Mouse (Mus musculus): ENCODE results near the gene Pgrmc1. TPM values are rescaled to one million over a fixed set of nuclear protein-coding genes. Genes with fewer than 3 reads are reported as not detected.

The Pgrmc1 gene
- polyA plus RNA-seq, 1 experiment from 2014 or later: 219 TPM

- peak; percentile 34 for ATAC-seq
- peak overlapping the region; percentile 56 for H3K4me2 ChIP-seq (ENCODE audit: low read depth, low read length)
- no peaks in the 10 kb centered on the region for H3K36me3 ChIP-seq (ENCODE audit: control insufficient read depth, insufficient read depth, low read length)
- no peaks in the 10 kb centered on the region for H3K9me3 ChIP-seq (ENCODE audit: control insufficient read depth, low read length)
- H3K27ac ChIP-seq (ENCODE audit: low read length): 0 out of 2 replicates have a peak overlapping the region, but pooled peaks have one; percentile 54
- WGBS: 30% methylated on average over 14 of the region's 14 CpGs
- H3K4me1 ChIP-seq (ENCODE audit: control insufficient read depth, insufficient read depth, low read length): peaks cover 3% of the 10 kb centered on the region; the same call in 1 of the 2 replicates
- H3K9ac ChIP-seq (ENCODE audit: low read depth, low read length): peak overlapping the region; percentile 82
- no peaks in the 10 kb centered on the region for H3K27me3 ChIP-seq (replicated peaks; ENCODE audit: control insufficient read depth, insufficient read depth, low read length)
- H3K4me3 ChIP-seq (ENCODE audit: low read length): peak overlapping the region; percentile 70
Observed at GRCm38 (mm10) chrX:36598861-36599344, 897 bp downstream of the Pgrmc1 start.

GRCm38 (mm10) chrX:36599656-36600055 lies 1.6 kb downstream of the Pgrmc1 start:
- H3K4me2 ChIP-seq (ENCODE audit: low read depth, low read length): peak overlapping the region; percentile 56
- 45% methylated on average over 3 of the region's 3 CpGs for WGBS
- H3K36me3 ChIP-seq (ENCODE audit: control insufficient read depth, insufficient read depth, low read length): no peaks in the 10 kb centered on the region
- peaks cover 3% of the 10 kb centered on the region; the same call in 1 of the 2 replicates for H3K4me1 ChIP-seq (ENCODE audit: control insufficient read depth, insufficient read depth, low read length)
- H3K4me3 ChIP-seq (ENCODE audit: low read length): peak overlapping the region; percentile 70
- no peak for ATAC-seq
- no peaks in the 10 kb centered on the region for H3K27me3 ChIP-seq (replicated peaks; ENCODE audit: control insufficient read depth, insufficient read depth, low read length)
- H3K27ac ChIP-seq (ENCODE audit: low read length): no peak overlapping the region
- no peak overlapping the region for H3K9ac ChIP-seq (ENCODE audit: low read depth, low read length)
- H3K9me3 ChIP-seq (ENCODE audit: control insufficient read depth, low read length): no peaks in the 10 kb centered on the region

DNA sequence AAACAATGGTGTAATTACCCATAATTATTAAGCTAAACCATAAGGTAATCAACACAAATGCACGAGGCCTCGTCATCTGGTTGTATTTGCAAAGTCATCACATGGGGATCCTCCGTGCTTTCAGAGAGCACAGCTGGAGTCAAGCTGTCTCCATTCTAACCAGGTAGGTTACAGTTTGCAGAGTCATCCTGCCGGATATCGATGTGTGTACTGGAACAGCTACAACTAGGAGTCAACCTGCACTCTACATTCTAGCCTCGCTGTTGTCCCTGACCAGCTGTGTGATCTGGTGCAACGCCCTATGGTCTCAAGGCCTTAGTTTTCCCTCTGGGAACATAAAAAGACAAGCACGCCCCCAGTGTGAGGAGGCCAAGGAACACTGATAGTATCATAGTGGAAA lies 2.1 kb downstream of the Pgrmc1 start:
- H3K36me3 ChIP-seq (ENCODE audit: control insufficient read depth, insufficient read depth, low read length): no peaks in the 10 kb centered on the region
- H3K4me1 ChIP-seq (ENCODE audit: control insufficient read depth, insufficient read depth, low read length): peaks cover 3% of the 10 kb centered on the region; the same call in 1 of the 2 replicates
- no peak overlapping the region for H3K4me2 ChIP-seq (ENCODE audit: low read depth, low read length)
- no peak overlapping the region for H3K9ac ChIP-seq (ENCODE audit: low read depth, low read length)
- 71% methylated on average over 8 of the region's 8 CpGs for WGBS
- H3K9me3 ChIP-seq (ENCODE audit: control insufficient read depth, low read length): no peaks in the 10 kb centered on the region
- H3K27ac ChIP-seq (ENCODE audit: low read length): no peak overlapping the region
- H3K27me3 ChIP-seq (replicated peaks; ENCODE audit: control insufficient read depth, insufficient read depth, low read length): no peaks in the 10 kb centered on the region
- H3K4me3 ChIP-seq (ENCODE audit: low read length): no peak overlapping the region
- ATAC-seq: no peak

DNA sequence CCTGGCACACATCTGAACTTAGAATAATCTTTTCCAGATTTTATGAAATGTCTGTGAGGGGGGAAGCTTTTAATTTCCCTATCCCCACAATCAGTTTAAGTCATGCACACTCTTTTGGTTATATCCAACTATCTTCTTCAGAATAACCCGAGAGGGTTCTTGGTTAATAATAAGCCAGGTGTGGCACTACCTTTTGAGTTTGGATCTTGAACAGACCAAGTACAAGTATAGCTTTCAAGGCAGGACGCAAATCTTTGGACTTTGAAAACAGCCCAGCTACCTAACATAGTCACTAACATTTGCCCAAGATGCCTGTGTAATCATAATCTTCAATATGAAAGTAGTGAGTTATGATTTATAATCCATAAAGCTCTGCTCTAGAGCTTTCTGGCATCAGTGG lies 4.9 kb downstream of the Pgrmc1 start:
- no peaks in the 10 kb centered on the region for H3K36me3 ChIP-seq (ENCODE audit: control insufficient read depth, insufficient read depth, low read length)
- no peak for ATAC-seq
- peaks cover 3% of the 10 kb centered on the region; the same call in 1 of the 2 replicates for H3K4me1 ChIP-seq (ENCODE audit: control insufficient read depth, insufficient read depth, low read length)
- 77% methylated on average over 2 of the region's 2 CpGs for WGBS
- no peak overlapping the region for H3K9ac ChIP-seq (ENCODE audit: low read depth, low read length)
- no peaks in the 10 kb centered on the region for H3K9me3 ChIP-seq (ENCODE audit: control insufficient read depth, low read length)
- H3K4me2 ChIP-seq (ENCODE audit: low read depth, low read length): no peak overlapping the region
- no peak overlapping the region for H3K27ac ChIP-seq (ENCODE audit: low read length)
- H3K27me3 ChIP-seq (replicated peaks; ENCODE audit: control insufficient read depth, insufficient read depth, low read length): no peaks in the 10 kb centered on the region
- H3K4me3 ChIP-seq (ENCODE audit: low read length): no peak overlapping the region

- H3K9me3 ChIP-seq (ENCODE audit: control insufficient read depth, low read length): no peaks in the 10 kb centered on the region
- ATAC-seq: peak; percentile 69
- no peak overlapping the region for H3K4me3 ChIP-seq (ENCODE audit: low read length)
- no peaks in the 10 kb centered on the region for H3K27me3 ChIP-seq (replicated peaks; ENCODE audit: control insufficient read depth, insufficient read depth, low read length)
- no peak overlapping the region for H3K9ac ChIP-seq (ENCODE audit: low read depth, low read length)
- WGBS: 73% methylated on average over 4 of the region's 4 CpGs
- H3K36me3 ChIP-seq (ENCODE audit: control insufficient read depth, insufficient read depth, low read length): no peaks in the 10 kb centered on the region
- H3K4me1 ChIP-seq (ENCODE audit: control insufficient read depth, insufficient read depth, low read length): peaks cover 3% of the 10 kb centered on the region; the same call in 1 of the 2 replicates
- no peak overlapping the region for H3K27ac ChIP-seq (ENCODE audit: low read length)
- no peak overlapping the region for H3K4me2 ChIP-seq (ENCODE audit: low read depth, low read length)
Observed at GRCm38 (mm10) chrX:36604040-36604439, 6.0 kb downstream of the Pgrmc1 start.

DNA sequence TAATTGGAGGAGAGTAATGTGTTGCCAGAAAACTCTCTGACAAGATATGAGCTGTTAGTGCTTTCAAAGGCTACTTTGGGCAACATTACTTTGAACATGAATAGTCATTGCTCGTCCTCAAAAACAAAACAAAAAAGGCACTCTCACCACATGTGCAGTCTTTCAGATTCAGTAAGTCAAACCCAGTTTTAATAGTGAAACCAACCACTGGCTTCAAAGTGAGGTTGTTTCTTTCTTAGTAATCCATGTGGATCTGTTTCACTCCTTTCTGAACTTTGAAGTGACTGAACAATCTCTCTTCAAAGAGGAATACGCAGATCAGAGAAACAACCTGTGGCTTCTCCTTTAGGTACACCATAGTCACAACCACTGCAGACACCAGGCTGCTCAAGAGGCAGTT lies 11.1 kb downstream of the Pgrmc1 start:
- ATAC-seq: no peak
- Histone ChIP-seq H3K27me3 (replicated peaks; ENCODE audit: control insufficient read depth, insufficient read depth, low read length) (no peaks in the 10 kb centered on the region), H3K4me2 (ENCODE audit: low read depth, low read length) (no peak overlapping the region), H3K4me3 (ENCODE audit: low read length) (no peak overlapping the region), H3K36me3 (ENCODE audit: control insufficient read depth, insufficient read depth, low read length) (no peaks in the 10 kb centered on the region), H3K9ac (ENCODE audit: low read depth, low read length) (no peak overlapping the region), H3K27ac (ENCODE audit: low read length) (no peak overlapping the region), H3K4me1 (ENCODE audit: control insufficient read depth, insufficient read depth, low read length) (no peaks in the 10 kb centered on the region), H3K9me3 (ENCODE audit: control insufficient read depth, low read length) (no peaks in the 10 kb centered on the region)
- WGBS: 82% methylated on average over 2 of the region's 2 CpGs

- 63% methylated on average over 3 of the region's 3 CpGs for WGBS
- no peak overlapping the region for H3K9ac ChIP-seq (ENCODE audit: low read depth, low read length)
- no peak overlapping the region for H3K4me2 ChIP-seq (ENCODE audit: low read depth, low read length)
- H3K4me1 ChIP-seq (ENCODE audit: control insufficient read depth, insufficient read depth, low read length): no peaks in the 10 kb centered on the region
- H3K27me3 ChIP-seq (replicated peaks; ENCODE audit: control insufficient read depth, insufficient read depth, low read length): no peaks in the 10 kb centered on the region
- ATAC-seq: no peak
- H3K9me3 ChIP-seq (ENCODE audit: control insufficient read depth, low read length): no peaks in the 10 kb centered on the region
- no peak overlapping the region for H3K4me3 ChIP-seq (ENCODE audit: low read length)
- no peaks in the 10 kb centered on the region for H3K36me3 ChIP-seq (ENCODE audit: control insufficient read depth, insufficient read depth, low read length)
- H3K27ac ChIP-seq (ENCODE audit: low read length): no peak overlapping the region
Observed at GRCm38 (mm10) chrX:36628102-36628501, 30.1 kb downstream of the Pgrmc1 start.

GRCm38 (mm10) chrX:36630771-36631170 lies 32.8 kb downstream of the Pgrmc1 start:
- Histone ChIP-seq H3K36me3 (ENCODE audit: control insufficient read depth, insufficient read depth, low read length) (no peaks in the 10 kb centered on the region), H3K9ac (ENCODE audit: low read depth, low read length) (no peak overlapping the region), H3K27me3 (replicated peaks; ENCODE audit: control insufficient read depth, insufficient read depth, low read length) (no peaks in the 10 kb centered on the region), H3K9me3 (ENCODE audit: control insufficient read depth, low read length) (no peaks in the 10 kb centered on the region), H3K4me2 (ENCODE audit: low read depth, low read length) (no peak overlapping the region), H3K4me3 (ENCODE audit: low read length) (no peak overlapping the region), H3K27ac (ENCODE audit: low read length) (no peak overlapping the region), H3K4me1 (ENCODE audit: control insufficient read depth, insufficient read depth, low read length) (no peaks in the 10 kb centered on the region)
- WGBS: 9% methylated on average over 1 of the region's 1 CpGs
- no peak for ATAC-seq

DNA sequence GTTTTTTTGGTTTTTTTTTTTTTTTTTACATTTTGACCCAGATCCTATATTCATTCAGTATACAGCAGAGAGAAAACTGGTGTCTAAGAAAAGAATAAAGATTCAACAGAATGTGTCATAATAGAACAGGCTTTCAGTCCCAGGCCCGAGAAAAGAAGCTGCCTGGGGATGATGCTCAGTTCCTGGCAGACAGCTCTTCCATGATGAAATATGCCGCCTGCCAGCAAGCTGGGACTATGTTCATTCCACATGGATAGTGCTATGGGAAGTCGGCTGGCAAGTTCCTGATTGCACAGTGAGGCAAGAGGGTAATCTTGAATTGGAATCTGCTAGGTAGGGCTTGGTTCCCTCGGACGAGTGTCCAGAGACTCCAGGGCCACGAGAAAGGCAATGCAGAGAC lies 42.0 kb downstream of the Pgrmc1 start:
- no peaks in the 10 kb centered on the region for H3K9me3 ChIP-seq (ENCODE audit: control insufficient read depth, low read length)
- no peak overlapping the region for H3K4me3 ChIP-seq (ENCODE audit: low read length)
- no peaks in the 10 kb centered on the region for H3K36me3 ChIP-seq (ENCODE audit: control insufficient read depth, insufficient read depth, low read length)
- no peak for ATAC-seq
- no peaks in the 10 kb centered on the region for H3K27me3 ChIP-seq (replicated peaks; ENCODE audit: control insufficient read depth, insufficient read depth, low read length)
- WGBS: 70% methylated on average over 6 of the region's 6 CpGs
- no peaks in the 10 kb centered on the region for H3K4me1 ChIP-seq (ENCODE audit: control insufficient read depth, insufficient read depth, low read length)
- H3K9ac ChIP-seq (ENCODE audit: low read depth, low read length): no peak overlapping the region
- no peak overlapping the region for H3K27ac ChIP-seq (ENCODE audit: low read length)
- H3K4me2 ChIP-seq (ENCODE audit: low read depth, low read length): no peak overlapping the region
